Mouse (Mus musculus) limb, embryonic 15.5 days (tissue): ENCODE results near the gene Usp2. TPM values are rescaled to one million over a fixed set of nuclear protein-coding genes. Genes with fewer than 3 reads are reported as not detected.

ENCODE experiments used
- ATAC-seq: fragments of 200-750 bp; cut with Nextera tagmentation; 2 replicates; pipeline ENCODE4 v1.8.0; 2017; ENCODE audit warnings: low read depth, moderate TSS enrichment; ENCODE audit not compliant: insufficient number of reproducible peaks, low FRiP score, low TSS enrichment
- H3K27ac ChIP-seq: fragments of 300-500 bp; sonication (generic); 2 replicates; pipeline ENCODE4 v1.5.1; 2015; ENCODE audit warnings: moderate library complexity, mild to moderate bottlenecking, inconsistent platforms
- H3K27me3 ChIP-seq: fragments of 300-500 bp; sonication (generic); 2 replicates; pipeline ENCODE4 v1.6.1; 2015; ENCODE audit warnings: inconsistent platforms
- H3K36me3 ChIP-seq: fragments of 300-500 bp; sonication (generic); 2 replicates; pipeline ENCODE4 v1.6.1; 2015; ENCODE audit warnings: inconsistent platforms
- H3K4me1 ChIP-seq: fragments of 300-500 bp; sonication (generic); 2 replicates; pipeline ENCODE4 v1.6.1; 2015; ENCODE audit warnings: inconsistent platforms
- H3K4me2 ChIP-seq: fragments of 300-500 bp; sonication (generic); 2 replicates; pipeline ENCODE4 v1.6.1; 2015; ENCODE audit warnings: mild to moderate bottlenecking, inconsistent platforms
- H3K4me3 ChIP-seq: fragments of 300-500 bp; sonication (generic); 2 replicates; pipeline ENCODE4 v1.5.1; 2015; ENCODE audit warnings: mild to moderate bottlenecking, inconsistent platforms
- H3K9ac ChIP-seq: fragments of 300-500 bp; sonication (generic); 2 replicates; pipeline ENCODE4 v1.6.1; 2015; ENCODE audit warnings: inconsistent platforms
- H3K9me3 ChIP-seq: fragments of 300-500 bp; sonication (generic); 2 replicates; pipeline ENCODE4 v1.6.1; 2016; ENCODE audit warnings: inconsistent platforms
- WGBS: fragments of 180-500 bp; shearing (Covaris S2); methylation state at CpG from one replicate; pipeline ENCODE4 v1.1.7; 2015; 5-methylcytosine and 5-hydroxymethylcytosine counted together
- polyA plus RNA-seq: library from polyadenylated mRNA; unstranded; fragments of >200 nt; fragmentation: Nextera tagmentation; extraction: Ambion mirVana; gene quantifications from 2 replicates; pipeline ENCODE4 v1.2.1, GENCODE M21; 2015

Gene Usp2
- polyA plus RNA-seq, 1 experiment from 2014 or later: 22.5 TPM

- Histone ChIP-seq H3K27ac (0 out of 2 replicates have a peak overlapping the region, but pooled peaks have one; percentile 28), H3K9me3 (no peaks in the 10 kb centered on the region), H3K4me1 (peaks cover 45% of the 10 kb centered on the region), H3K4me3 (no peak overlapping the region), H3K27me3 (peaks cover 8% of the 10 kb centered on the region; the same call in 1 of the 2 replicates), H3K4me2 (0 out of 2 replicates have a peak overlapping the region, but pooled peaks have one; percentile 19), H3K36me3 (peaks cover 21% of the 10 kb centered on the region), H3K9ac (no peak overlapping the region)
- 0 out of 2 replicates have a peak, but pooled peaks have one; percentile 30 for ATAC-seq
- 3% methylated on average over 15 of the region's 15 CpGs for WGBS
These were observed 21.1 kb downstream of the Usp2 start for GRCm38 (mm10) chr9:44087761-44088455.

GRCm38 (mm10) chr9:44088877-44089608 is 22.2 kb downstream of the Usp2 start:
- H3K27ac ChIP-seq: no peak overlapping the region
- H3K9ac ChIP-seq: no peak overlapping the region
- H3K4me1 ChIP-seq: peaks cover 39% of the 10 kb centered on the region
- H3K9me3 ChIP-seq: no peaks in the 10 kb centered on the region
- H3K36me3 ChIP-seq: peaks cover 28% of the 10 kb centered on the region
- H3K4me3 ChIP-seq: no peak overlapping the region
- H3K27me3 ChIP-seq: peaks cover 8% of the 10 kb centered on the region; the same call in 1 of the 2 replicates
- no peak overlapping the region for H3K4me2 ChIP-seq
- no peak for ATAC-seq
- WGBS: 60% methylated on average over 12 of the region's 12 CpGs

DNA sequence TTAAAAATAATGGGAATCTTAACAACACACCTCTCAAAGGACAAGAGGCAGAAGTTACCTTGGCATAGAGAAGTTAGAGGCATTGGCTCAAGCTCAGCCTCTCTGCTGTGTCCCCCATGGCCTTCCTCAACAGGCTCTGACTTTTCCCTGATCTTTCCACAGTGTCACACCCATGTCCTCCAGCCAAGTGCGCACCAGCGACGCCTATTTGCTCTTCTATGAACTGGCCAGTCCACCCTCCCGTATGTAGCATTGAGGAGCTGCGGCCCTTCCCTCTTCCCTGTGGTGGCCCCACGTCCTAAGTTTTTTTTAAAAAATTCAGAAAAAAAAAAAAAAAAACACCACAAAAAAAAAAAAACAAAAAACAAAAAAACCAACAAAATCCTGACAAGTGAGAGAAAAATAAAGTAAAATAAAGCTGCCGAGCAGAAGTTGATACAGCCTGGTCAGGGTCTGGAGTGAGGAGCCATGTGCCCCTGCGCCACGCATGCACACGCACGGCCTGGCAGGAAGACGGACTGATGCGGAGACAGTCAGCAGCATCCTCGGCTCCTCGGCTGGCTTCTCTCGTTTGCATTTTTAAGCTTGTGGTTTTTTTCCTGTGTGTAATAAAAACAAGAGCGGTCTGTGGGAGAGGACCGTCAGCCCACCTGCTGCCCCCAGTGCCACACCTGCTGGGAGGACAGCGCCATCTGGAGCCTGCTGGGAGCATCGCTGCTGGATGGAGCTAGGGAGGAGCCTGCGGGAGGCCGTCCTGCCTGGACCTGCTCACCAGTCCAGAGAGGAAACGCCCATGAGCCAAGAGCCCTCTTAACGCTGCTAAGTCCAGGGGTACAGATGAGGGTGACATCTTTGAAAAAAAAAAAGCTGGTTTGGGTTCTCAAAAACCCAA is 27.0 kb downstream of the Usp2 start:
- WGBS: 38% methylated on average over 24 of the region's 24 CpGs
- ATAC-seq: no peak
- H3K9me3 ChIP-seq: no peaks in the 10 kb centered on the region
- peaks cover 34% of the 10 kb centered on the region for H3K36me3 ChIP-seq
- peak overlapping the region; percentile 10; the same call in 1 of the 2 replicates for H3K4me2 ChIP-seq
- H3K27ac ChIP-seq: no peak overlapping the region
- no peaks in the 10 kb centered on the region for H3K27me3 ChIP-seq
- H3K4me1 ChIP-seq: peaks cover 16% of the 10 kb centered on the region
- no peak overlapping the region for H3K4me3 ChIP-seq
- H3K9ac ChIP-seq: no peak overlapping the region

GRCm38 (mm10) chr9:44094737-44095136 is 27.9 kb downstream of the Usp2 start:
- 90% methylated on average over 3 of the region's 3 CpGs for WGBS
- Histone ChIP-seq H3K27me3 (no peaks in the 10 kb centered on the region), H3K9me3 (no peaks in the 10 kb centered on the region), H3K9ac (no peak overlapping the region), H3K27ac (no peak overlapping the region), H3K4me2 (no peak overlapping the region), H3K4me3 (no peak overlapping the region), H3K36me3 (peaks cover 34% of the 10 kb centered on the region), H3K4me1 (peaks cover 12% of the 10 kb centered on the region)
- ATAC-seq: no peak

DNA sequence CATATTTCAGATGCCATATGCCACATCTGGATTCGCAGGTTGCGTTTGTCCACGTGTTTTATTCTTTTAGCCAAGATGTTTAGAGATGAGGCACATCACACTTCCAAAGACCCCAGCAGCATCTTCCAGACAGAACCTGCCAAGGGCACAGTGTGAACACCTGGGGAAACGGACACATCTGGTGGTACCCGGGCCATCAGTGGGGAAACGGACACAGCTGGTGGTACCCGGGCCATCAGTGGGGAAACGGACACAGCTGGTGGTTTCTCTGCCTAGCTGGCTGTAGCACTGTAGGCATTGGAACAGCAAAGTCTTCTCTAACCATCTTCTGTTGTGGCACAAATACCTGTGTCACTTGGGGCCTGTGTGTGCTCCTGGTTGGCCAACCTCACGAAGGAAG is 29.0 kb downstream of the Usp2 start:
- no peak overlapping the region for H3K27ac ChIP-seq
- H3K36me3 ChIP-seq: peaks cover 34% of the 10 kb centered on the region
- 84% methylated on average over 9 of the region's 9 CpGs for WGBS
- peaks cover 12% of the 10 kb centered on the region for H3K4me1 ChIP-seq
- no peaks in the 10 kb centered on the region for H3K9me3 ChIP-seq
- no peak overlapping the region for H3K4me3 ChIP-seq
- no peak for ATAC-seq
- H3K9ac ChIP-seq: no peak overlapping the region
- no peak overlapping the region for H3K4me2 ChIP-seq
- H3K27me3 ChIP-seq: no peaks in the 10 kb centered on the region

GRCm38 (mm10) chr9:44096536-44096935 is 29.7 kb downstream of the Usp2 start:
- peaks cover 30% of the 10 kb centered on the region for H3K36me3 ChIP-seq
- H3K27ac ChIP-seq: no peak overlapping the region
- 39% methylated on average over 9 of the region's 9 CpGs for WGBS
- H3K27me3 ChIP-seq: no peaks in the 10 kb centered on the region
- no peak overlapping the region for H3K4me3 ChIP-seq
- ATAC-seq: no peak
- no peak overlapping the region for H3K4me2 ChIP-seq
- H3K9me3 ChIP-seq: no peaks in the 10 kb centered on the region
- H3K9ac ChIP-seq: no peak overlapping the region
- peaks cover 12% of the 10 kb centered on the region for H3K4me1 ChIP-seq

DNA sequence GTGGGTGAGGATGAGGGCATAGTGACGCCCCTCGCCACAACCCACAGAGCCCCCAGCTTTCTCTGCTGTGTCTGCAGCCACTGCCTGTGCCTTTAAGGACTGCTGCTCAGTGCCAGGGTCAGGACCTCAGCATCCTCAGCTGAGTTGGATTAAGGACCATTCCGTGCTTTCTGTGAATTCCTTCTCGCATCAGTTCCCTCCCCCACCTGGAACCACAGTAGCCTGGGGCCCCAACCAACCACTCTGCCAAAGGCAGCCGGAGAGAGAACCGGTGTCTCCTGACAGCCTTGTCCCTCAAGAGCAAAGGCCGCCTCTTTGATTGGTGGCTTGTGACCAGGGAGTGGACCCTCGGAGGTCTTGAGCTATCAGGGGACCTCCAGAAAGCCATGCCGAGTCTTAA is 34.7 kb downstream of the Usp2 start, which contains the start of gene Mfrp:
Gene Mfrp (plus strand): TSS at position 240 of the 400 bp plus-strand sequence.
- Histone ChIP-seq H3K9me3 (no peaks in the 10 kb centered on the region), H3K4me3 (no peak within 1 kb of the TSS), H3K27me3 (no peaks in the 10 kb centered on the region), H3K9ac (no peak within 1 kb of the TSS), H3K27ac (no peak within 1 kb of the TSS), H3K4me2 (no peak within 1 kb of the TSS), H3K36me3 (peaks cover 27% of the 10 kb centered on the region; the same call in 1 of the 2 replicates), H3K4me1 (peaks cover 8% of the 10 kb centered on the region)
- WGBS: 56% methylated on average over 9 of the region's 9 CpGs
- ATAC-seq: no peak

DNA sequence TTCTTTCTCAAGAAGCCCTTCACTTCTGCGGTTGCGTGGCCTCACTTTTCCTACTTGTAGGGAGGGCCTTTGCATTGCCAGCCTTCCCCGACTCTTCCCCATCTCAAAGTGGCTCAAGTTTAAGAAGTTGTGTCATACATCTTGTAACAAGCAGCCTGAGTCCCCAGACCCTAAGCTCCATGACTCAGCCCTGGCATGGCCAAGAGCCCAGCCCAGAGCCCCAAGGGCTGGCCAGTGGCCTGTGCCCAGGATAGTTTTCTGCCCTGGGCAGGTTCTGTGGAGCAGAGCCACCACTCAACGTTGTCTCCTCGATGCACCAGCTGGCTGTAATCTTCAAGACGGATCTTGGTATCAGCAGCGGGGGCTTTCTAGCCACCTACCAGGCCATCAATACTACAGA is 38.1 kb downstream of the Usp2 start:
- Histone ChIP-seq H3K4me2 (no peak overlapping the region), H3K9me3 (no peaks in the 10 kb centered on the region), H3K27ac (no peak overlapping the region), H3K4me3 (no peak overlapping the region), H3K4me1 (peaks cover 39% of the 10 kb centered on the region), H3K27me3 (no peaks in the 10 kb centered on the region), H3K9ac (no peak overlapping the region), H3K36me3 (peaks cover 36% of the 10 kb centered on the region; the same call in 1 of the 2 replicates)
- 92% methylated on average over 7 of the region's 7 CpGs for WGBS
- ATAC-seq: no peak

DNA sequence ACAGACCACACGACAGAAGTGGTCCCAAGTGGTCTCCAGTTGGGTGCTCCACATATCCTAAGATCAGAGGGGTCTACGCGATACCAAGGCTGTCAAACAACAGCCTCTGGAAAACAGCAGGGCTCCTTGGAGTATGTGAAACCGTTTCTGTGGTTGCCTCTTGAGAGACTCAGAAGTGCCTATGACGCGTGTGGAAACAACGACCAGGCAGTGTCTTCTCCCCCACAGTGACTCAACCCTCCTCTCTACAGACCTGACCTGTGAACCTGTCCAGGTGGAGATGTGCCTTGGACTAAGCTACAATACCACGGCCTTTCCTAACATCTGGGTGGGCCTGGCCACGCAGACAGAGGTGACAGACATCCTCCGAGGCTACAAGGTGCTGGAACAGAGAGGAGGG is 39.0 kb downstream of the Usp2 start:
- Histone ChIP-seq H3K9ac (no peak overlapping the region), H3K27me3 (no peaks in the 10 kb centered on the region), H3K9me3 (no peaks in the 10 kb centered on the region), H3K4me3 (no peak overlapping the region), H3K4me1 (peaks cover 47% of the 10 kb centered on the region), H3K27ac (no peak overlapping the region), H3K4me2 (no peak overlapping the region), H3K36me3 (peaks cover 36% of the 10 kb centered on the region; the same call in 1 of the 2 replicates)
- no peak for ATAC-seq
- 86% methylated on average over 10 of the region's 10 CpGs for WGBS

DNA sequence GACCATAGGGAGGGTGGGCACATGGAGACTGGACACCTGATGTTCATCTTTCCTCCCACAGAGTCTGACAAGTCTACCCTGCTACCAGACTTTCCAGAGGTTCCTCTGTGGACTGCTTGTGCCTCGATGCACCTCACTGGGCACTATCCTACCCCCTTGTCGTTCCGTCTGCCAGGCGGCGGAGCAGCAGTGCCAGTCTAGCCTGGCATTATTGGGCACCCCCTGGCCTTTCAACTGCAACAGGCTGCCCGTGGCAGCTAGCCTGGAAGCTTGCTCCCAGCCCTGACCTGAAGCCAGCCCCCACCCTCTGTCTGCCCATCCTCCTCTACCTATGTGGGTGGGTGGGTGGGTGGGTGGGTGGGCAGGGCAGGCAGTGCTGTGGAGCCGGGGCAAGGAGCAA is 39.4 kb downstream of the Usp2 start:
- ATAC-seq: no peak
- H3K27me3 ChIP-seq: no peaks in the 10 kb centered on the region
- H3K9ac ChIP-seq: no peak overlapping the region
- H3K4me2 ChIP-seq: no peak overlapping the region
- H3K36me3 ChIP-seq: peaks cover 36% of the 10 kb centered on the region; the same call in 1 of the 2 replicates
- no peaks in the 10 kb centered on the region for H3K9me3 ChIP-seq
- H3K4me1 ChIP-seq: peaks cover 47% of the 10 kb centered on the region
- H3K4me3 ChIP-seq: no peak overlapping the region
- 92% methylated on average over 7 of the region's 7 CpGs for WGBS
- no peak overlapping the region for H3K27ac ChIP-seq

- Histone ChIP-seq H3K9me3 (no peaks in the 10 kb centered on the region), H3K27ac (peak overlapping the region; percentile 88), H3K9ac (no peak overlapping the region), H3K36me3 (peaks cover 34% of the 10 kb centered on the region; the same call in 1 of the 2 replicates), H3K4me3 (no peak overlapping the region), H3K4me2 (0 out of 2 replicates have a peak overlapping the region, but pooled peaks have one; percentile 36), H3K4me1 (peaks cover 48% of the 10 kb centered on the region), H3K27me3 (no peaks in the 10 kb centered on the region)
- WGBS: 63% methylated on average over 4 of the region's 4 CpGs
- no peak for ATAC-seq
These were observed 39.8 kb downstream of the Usp2 start for GRCm38 (mm10) chr9:44106596-44106995.
